ENCODE assay signal across 8 mouse cellular contexts in genomic region chr2:84797833-84798492, GRCm38 (mm10). TPM values are rescaled to one million over a fixed set of nuclear protein-coding genes. Genes with fewer than 3 reads are reported as not detected.
DNase-seq lines count a peak whose midpoint lies in the region; ATAC-seq and TF ChIP-seq lines count a peak whose summit lies in the region.

No protein-coding gene starts in this region.

- no peaks in the 10 kb centered on the region for H3K36me3 ChIP-seq in embryonic facial prominence, embryonic 15.5 days
- H3K36me3 ChIP-seq in heart, embryonic 10.5 days: 0 out of 2 replicates have a peak, but pooled peaks cover 3% of the 10 kb centered on the region
- no peaks in the 10 kb centered on the region for H3K36me3 ChIP-seq in kidney, embryonic 14.5 days (ENCODE audit: control insufficient read depth, insufficient read depth, low read length)
- no peaks in the 10 kb centered on the region for H3K36me3 ChIP-seq in limb, embryonic 14.5 days (ENCODE audit: control insufficient read depth, insufficient read depth, low read length)
- H3K36me3 ChIP-seq in midbrain, embryonic 16.5 days (ENCODE audit: control insufficient read depth, insufficient read depth, low read length): no peaks in the 10 kb centered on the region

- peaks cover 20% of the 10 kb centered on the region for H3K4me1 ChIP-seq in bone marrow macrophage, adult 2 months (ENCODE audit: control insufficient read depth, insufficient read depth, low read length)
- peaks cover 4% of the 10 kb centered on the region; the same call in 1 of the 2 replicates for H3K4me1 ChIP-seq in embryonic facial prominence, embryonic 15.5 days
- H3K4me1 ChIP-seq in heart, embryonic 10.5 days: peaks cover 16% of the 10 kb centered on the region
- 0 out of 2 replicates have a peak, but pooled peaks cover 4% of the 10 kb centered on the region for H3K4me1 ChIP-seq in kidney, embryonic 14.5 days (ENCODE audit: control insufficient read depth, insufficient read depth, low read length)
- no peaks in the 10 kb centered on the region for H3K4me1 ChIP-seq in limb, embryonic 14.5 days (ENCODE audit: control insufficient read depth, insufficient read depth, low read length)
- H3K4me1 ChIP-seq in midbrain, embryonic 16.5 days (ENCODE audit: control insufficient read depth, insufficient read depth, low read length): peaks cover 9% of the 10 kb centered on the region

- H3K27ac ChIP-seq in bone marrow macrophage, adult 2 months (ENCODE audit: insufficient read depth, low read depth, low read length): peak overlapping the region; percentile 63; the same call in 1 of the 2 replicates
- H3K27ac ChIP-seq in embryonic facial prominence, embryonic 15.5 days (replicated peaks): 0 out of 2 replicates have a peak overlapping the region, but pooled peaks have one; percentile 1
- H3K27ac ChIP-seq in heart, embryonic 10.5 days: peak overlapping the region; percentile 85
- no peak overlapping the region for H3K27ac ChIP-seq in kidney, embryonic 14.5 days (ENCODE audit: low read depth, low read length)
- H3K27ac ChIP-seq in limb, embryonic 14.5 days (replicated peaks; ENCODE audit: low read depth, low read length): no peak overlapping the region
- no peak overlapping the region; the same call in 1 of the 2 replicates for H3K27ac ChIP-seq in midbrain, embryonic 16.5 days (ENCODE audit: low read length)

- H3K9me3 ChIP-seq in embryonic facial prominence, embryonic 15.5 days (replicated peaks): no peaks in the 10 kb centered on the region
- peaks cover 14% of the 10 kb centered on the region for H3K9me3 ChIP-seq in heart, embryonic 10.5 days
- peaks cover 6% of the 10 kb centered on the region; the same call in 1 of the 2 replicates for H3K9me3 ChIP-seq in kidney, embryonic 14.5 days (ENCODE audit: control insufficient read depth, low read length)
- no peaks in the 10 kb centered on the region for H3K9me3 ChIP-seq in limb, embryonic 14.5 days (ENCODE audit: control insufficient read depth, low read length)
- H3K9me3 ChIP-seq in midbrain, embryonic 16.5 days (replicated peaks; ENCODE audit: control insufficient read depth, low read length, poor library complexity, severe bottlenecking): no peaks in the 10 kb centered on the region

- H3K4me3 ChIP-seq in bone marrow macrophage, adult 2 months (ENCODE audit: insufficient read depth, low read length): peak overlapping the region; percentile 79
- peak overlapping the region; percentile 46 for H3K4me3 ChIP-seq in embryonic facial prominence, embryonic 15.5 days (replicated peaks)
- H3K4me3 ChIP-seq in heart, embryonic 10.5 days: peak overlapping the region; percentile 72
- peak overlapping the region; percentile 53 for H3K4me3 ChIP-seq in kidney, embryonic 14.5 days (ENCODE audit: low read length)
- H3K4me3 ChIP-seq in limb, embryonic 14.5 days (replicated peaks; ENCODE audit: low read length): peak overlapping the region; percentile 56
- peak overlapping the region; percentile 44 for H3K4me3 ChIP-seq in midbrain, embryonic 16.5 days (ENCODE audit: low read depth, low read length)

- 13% methylated on average over 13 of the region's 13 CpGs for WGBS in embryonic facial prominence, embryonic 15.5 days
- 12% methylated on average over 13 of the region's 13 CpGs for WGBS in heart, embryonic 10.5 days
- WGBS in kidney, embryonic 14.5 days: 11% methylated on average over 13 of the region's 13 CpGs
- WGBS in limb, embryonic 14.5 days: 11% methylated on average over 13 of the region's 13 CpGs
- 9% methylated on average over 13 of the region's 13 CpGs for WGBS in midbrain, embryonic 16.5 days

- H3K27me3 ChIP-seq in embryonic facial prominence, embryonic 15.5 days: no peaks in the 10 kb centered on the region
- no peaks in the 10 kb centered on the region; the same call in 1 of the 2 replicates for H3K27me3 ChIP-seq in heart, embryonic 10.5 days (ENCODE audit: insufficient read depth, poor library complexity, severe bottlenecking)
- H3K27me3 ChIP-seq in kidney, embryonic 14.5 days (ENCODE audit: control insufficient read depth, insufficient read depth, low read length): no peaks in the 10 kb centered on the region
- no peaks in the 10 kb centered on the region for H3K27me3 ChIP-seq in limb, embryonic 14.5 days (ENCODE audit: control insufficient read depth, insufficient read depth, low read length)
- H3K27me3 ChIP-seq in midbrain, embryonic 16.5 days (ENCODE audit: control insufficient read depth, insufficient read depth, low read depth, low read length): no peaks in the 10 kb centered on the region

- peak overlapping the region; percentile 81 for H3K4me2 ChIP-seq in embryonic facial prominence, embryonic 15.5 days (replicated peaks)
- H3K4me2 ChIP-seq in kidney, embryonic 14.5 days (replicated peaks; ENCODE audit: low read depth, low read length): peak overlapping the region; percentile 87
- H3K4me2 ChIP-seq in limb, embryonic 14.5 days (replicated peaks; ENCODE audit: low read depth, low read length, severe bottlenecking): peak overlapping the region; percentile 97
- H3K4me2 ChIP-seq in midbrain, embryonic 16.5 days (ENCODE audit: low read length): peak overlapping the region; percentile 98

- DNase-seq in B cell, adult 2 months: peak; percentile 82
- peak; percentile 89 for DNase-seq in heart, embryonic 10.5 days (ENCODE audit: low spot score)
- DNase-seq in limb, embryonic 14.5 days (ENCODE audit: low spot score): peak; percentile 87
- peak; percentile 76 to 88 for DNase-seq in spleen, postnatal 10 days (ENCODE audit: low spot score in 2 of 2)

- peak; percentile 93 for TF ChIP-seq CTCF in bone marrow macrophage, adult 2 months (IDR thresholded peaks at IDR 0.05; ENCODE audit: low read depth, low read length)

- H3K9ac ChIP-seq in embryonic facial prominence, embryonic 15.5 days: peak overlapping the region; percentile 1; the same call in 1 of the 2 replicates
- H3K9ac ChIP-seq in kidney, embryonic 14.5 days (ENCODE audit: low read depth, low read length): peak overlapping the region; percentile 49; the same call in 1 of the 2 replicates
- peak overlapping the region; percentile 51 for H3K9ac ChIP-seq in limb, embryonic 14.5 days (ENCODE audit: low read depth, low read length, severe bottlenecking)
- H3K9ac ChIP-seq in midbrain, embryonic 16.5 days (ENCODE audit: low read depth, low read length): peak overlapping the region; percentile 69

- ATAC-seq in embryonic facial prominence, embryonic 15.5 days (ENCODE audit: insufficient number of reproducible peaks, low FRiP score, low TSS enrichment, low read depth): peak; percentile 71; the same call in 1 of the 2 replicates
- peak; percentile 57 for ATAC-seq in kidney, embryonic 14.5 days (ENCODE audit: low FRiP score, low TSS enrichment)
- peak; percentile 65 for ATAC-seq in limb, embryonic 14.5 days (ENCODE audit: low FRiP score, low read depth)
- peak; percentile 69 for ATAC-seq in midbrain, embryonic 16.5 days

- no peak for TF ChIP-seq POLR2A in bone marrow macrophage, adult 2 months (IDR thresholded peaks at IDR 0.05; ENCODE audit: borderline replicate concordance, low read depth, low read length)
- no peak for TF ChIP-seq POLR2A in limb, embryonic 14.5 days (IDR thresholded peaks at IDR 0.05; ENCODE audit: borderline replicate concordance, extremely low read depth, insufficient read depth, insufficient read length)

RNA-seq across cellular contexts. Expression of gene Ube2l6, which starts 0.7 kb away (rescaled TPM):
- 107 and 110 TPM in 2 replicates for polyA plus RNA-seq in bone marrow macrophage, adult 2 months (2012; ENCODE audit: insufficient read depth, insufficient read length, missing spikeins)
- polyA plus RNA-seq in embryonic facial prominence, embryonic 15.5 days (2015; fragmentation: Nextera tagmentation; extraction: Ambion mirVana): 35.3 and 36.7 TPM in 2 replicates
- polyA plus RNA-seq in heart, embryonic 10.5 days (2016; fragmentation: Nextera tagmentation; extraction: Ambion mirVana): 51.3 and 65.3 TPM in 2 replicates
- 25.3 and 29.0 TPM in 2 replicates for polyA plus RNA-seq in kidney, embryonic 14.5 days (2014; fragmentation: Nextera tagmentation; extraction: Ambion mirVana)
- polyA plus RNA-seq in limb, embryonic 14.5 days (2012; rRNA removed): 20.9 and 24.6 TPM in 2 replicates
- 33.5 and 37.2 TPM in 2 replicates for polyA plus RNA-seq in limb, embryonic 14.5 days (2014; fragmentation: Nextera tagmentation; extraction: Ambion mirVana)
- polyA plus RNA-seq in midbrain, embryonic 16.5 days (2015; fragmentation: Nextera tagmentation; extraction: Ambion mirVana): 22.9 and 23.4 TPM in 2 replicates

RNA-seq across cellular contexts. Expression of gene Serping1, which starts 22.7 kb away (rescaled TPM):
- 0.83 TPM in 1 of 2 replicates, not detected in the other for polyA plus RNA-seq in bone marrow macrophage, adult 2 months (2012; ENCODE audit: insufficient read depth, insufficient read length, missing spikeins)
- polyA plus RNA-seq in embryonic facial prominence, embryonic 15.5 days (2015; fragmentation: Nextera tagmentation; extraction: Ambion mirVana): 40.0 and 48.0 TPM in 2 replicates
- polyA plus RNA-seq in heart, embryonic 10.5 days (2016; fragmentation: Nextera tagmentation; extraction: Ambion mirVana): 22.0 and 28.5 TPM in 2 replicates
- polyA plus RNA-seq in kidney, embryonic 14.5 days (2014; fragmentation: Nextera tagmentation; extraction: Ambion mirVana): 81.7 and 85.8 TPM in 2 replicates
- polyA plus RNA-seq in limb, embryonic 14.5 days (2012; rRNA removed): 38.9 and 41.2 TPM in 2 replicates
- polyA plus RNA-seq in limb, embryonic 14.5 days (2014; fragmentation: Nextera tagmentation; extraction: Ambion mirVana): 44.1 and 44.4 TPM in 2 replicates
- polyA plus RNA-seq in midbrain, embryonic 16.5 days (2015; fragmentation: Nextera tagmentation; extraction: Ambion mirVana): 28.3 and 29.0 TPM in 2 replicates

RNA-seq across cellular contexts. Expression of gene Smtnl1, which starts 24.5 kb away (rescaled TPM):
- polyA plus RNA-seq in bone marrow macrophage, adult 2 months (2012; ENCODE audit: insufficient read depth, insufficient read length, missing spikeins): not detected in 2 replicates
- polyA plus RNA-seq in embryonic facial prominence, embryonic 15.5 days (2015; fragmentation: Nextera tagmentation; extraction: Ambion mirVana): 0.33 and 0.53 TPM in 2 replicates
- 0.18 and 0.19 TPM in 2 replicates for polyA plus RNA-seq in heart, embryonic 10.5 days (2016; fragmentation: Nextera tagmentation; extraction: Ambion mirVana)
- polyA plus RNA-seq in kidney, embryonic 14.5 days (2014; fragmentation: Nextera tagmentation; extraction: Ambion mirVana): 0.16 and 0.24 TPM in 2 replicates
- 0.06 and 0.24 TPM in 2 replicates for polyA plus RNA-seq in limb, embryonic 14.5 days (2012; rRNA removed)
- polyA plus RNA-seq in limb, embryonic 14.5 days (2014; fragmentation: Nextera tagmentation; extraction: Ambion mirVana): 0.22 and 0.55 TPM in 2 replicates
- not detected in 2 replicates for polyA plus RNA-seq in midbrain, embryonic 16.5 days (2015; fragmentation: Nextera tagmentation; extraction: Ambion mirVana)

RNA-seq across cellular contexts. Expression of gene Timm10, which starts 28.8 kb away (rescaled TPM):
- 20.7 TPM in 2 replicates for polyA plus RNA-seq in bone marrow macrophage, adult 2 months (2012; ENCODE audit: insufficient read depth, insufficient read length, missing spikeins)
- 45.7 and 49.7 TPM in 2 replicates for polyA plus RNA-seq in embryonic facial prominence, embryonic 15.5 days (2015; fragmentation: Nextera tagmentation; extraction: Ambion mirVana)
- 82.9 and 92.9 TPM in 2 replicates for polyA plus RNA-seq in heart, embryonic 10.5 days (2016; fragmentation: Nextera tagmentation; extraction: Ambion mirVana)
- polyA plus RNA-seq in kidney, embryonic 14.5 days (2014; fragmentation: Nextera tagmentation; extraction: Ambion mirVana): 65.3 and 79.4 TPM in 2 replicates
- polyA plus RNA-seq in limb, embryonic 14.5 days (2012; rRNA removed): 52.3 and 59.7 TPM in 2 replicates
- 56.0 and 58.4 TPM in 2 replicates for polyA plus RNA-seq in limb, embryonic 14.5 days (2014; fragmentation: Nextera tagmentation; extraction: Ambion mirVana)
- 69.8 and 75.2 TPM in 2 replicates for polyA plus RNA-seq in midbrain, embryonic 16.5 days (2015; fragmentation: Nextera tagmentation; extraction: Ambion mirVana)

RNA-seq across cellular contexts. Expression of gene Slc43a1, which starts 40.7 kb away (rescaled TPM):
- not detected in 2 replicates for polyA plus RNA-seq in bone marrow macrophage, adult 2 months (2012; ENCODE audit: insufficient read depth, insufficient read length, missing spikeins)
- polyA plus RNA-seq in embryonic facial prominence, embryonic 15.5 days (2015; fragmentation: Nextera tagmentation; extraction: Ambion mirVana): 13.7 and 15.8 TPM in 2 replicates
- polyA plus RNA-seq in heart, embryonic 10.5 days (2016; fragmentation: Nextera tagmentation; extraction: Ambion mirVana): 38.9 and 41.0 TPM in 2 replicates
- polyA plus RNA-seq in kidney, embryonic 14.5 days (2014; fragmentation: Nextera tagmentation; extraction: Ambion mirVana): 15.5 and 19.4 TPM in 2 replicates
- 25.8 and 35.9 TPM in 2 replicates for polyA plus RNA-seq in limb, embryonic 14.5 days (2012; rRNA removed)
- 15.5 and 18.5 TPM in 2 replicates for polyA plus RNA-seq in limb, embryonic 14.5 days (2014; fragmentation: Nextera tagmentation; extraction: Ambion mirVana)
- 0.73 and 0.91 TPM in 2 replicates for polyA plus RNA-seq in midbrain, embryonic 16.5 days (2015; fragmentation: Nextera tagmentation; extraction: Ambion mirVana)

Comparison
In these comparisons a context has a peak if more than half of its experiments do, and no peak if none do; other contexts are left out.
1. H3K27ac ChIP-seq: peak in bone marrow macrophage, adult 2 months (single experiment), embryonic facial prominence, embryonic 15.5 days (single experiment) and heart, embryonic 10.5 days (single experiment); none in kidney, embryonic 14.5 days (single experiment), limb, embryonic 14.5 days (single experiment) and midbrain, embryonic 16.5 days (single experiment).
2. H3K9ac ChIP-seq: peak in every context shown above with its lines; median percentile 69 in midbrain, embryonic 16.5 days; 51 in limb, embryonic 14.5 days; 49 in kidney, embryonic 14.5 days; 1 in embryonic facial prominence, embryonic 15.5 days.
3. RNA of gene Serping1, which starts 22.7 kb away (polyA plus RNA-seq): 81.7 to 85.8 TPM in kidney, embryonic 14.5 days, 40.0 to 48.0 TPM in embryonic facial prominence, embryonic 15.5 days, 38.9 to 44.4 TPM in limb, embryonic 14.5 days, 22.0 to 28.5 TPM in heart, embryonic 10.5 days and 28.3 to 29.0 TPM in midbrain, embryonic 16.5 days; 0.83 TPM in bone marrow macrophage, adult 2 months; every median in the first group is over 10 times any median in the second.
4. Peak in every context shown above with its lines, with median percentiles within 50 percentile points of each other: DNase-seq, H3K4me3 ChIP-seq, ATAC-seq and H3K4me2 ChIP-seq.